Mouse (Mus musculus): ENCODE measurements around the gene Arpp19.

Gene Arpp19

DNA sequence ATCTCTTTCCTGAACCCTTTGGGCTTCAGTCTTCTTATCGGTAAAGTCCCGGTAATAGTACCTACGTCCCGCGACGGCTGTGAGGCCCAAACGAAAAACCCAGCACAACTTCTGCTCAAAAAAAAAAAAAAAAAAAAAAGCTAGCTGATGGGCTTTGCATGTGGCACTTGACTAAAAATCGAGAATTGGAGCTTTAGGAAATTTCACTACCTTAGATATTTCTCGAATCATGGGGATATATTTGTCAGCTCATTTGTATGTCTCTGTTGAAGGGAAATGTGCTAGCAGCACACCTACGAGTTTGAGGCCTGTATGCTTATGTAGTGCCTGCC, 909 bp downstream of the Arpp19 start:
- no peak for DNase-seq (ENCODE audit: low read depth)

DNA sequence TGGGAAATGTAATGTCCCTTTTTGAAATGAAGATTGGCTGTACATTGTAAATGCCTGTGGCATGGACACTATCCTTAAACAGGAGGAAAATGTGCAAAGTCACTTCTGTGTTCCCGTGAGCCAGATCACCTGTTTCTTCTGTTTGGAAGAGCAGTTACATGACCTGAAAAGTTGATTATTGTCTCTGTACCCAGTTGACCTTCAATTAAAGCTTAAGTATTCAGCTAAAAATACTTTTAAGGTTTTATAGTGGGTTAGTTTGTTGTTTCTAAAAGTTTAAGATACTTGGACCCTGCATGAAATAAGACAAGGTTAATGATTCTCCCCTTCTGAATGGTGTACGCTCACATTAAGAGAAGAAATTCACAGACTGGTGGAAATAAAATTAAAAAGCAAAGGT, 3.2 kb downstream of the Arpp19 start:
- no peak for DNase-seq (ENCODE audit: low read depth)

DNA sequence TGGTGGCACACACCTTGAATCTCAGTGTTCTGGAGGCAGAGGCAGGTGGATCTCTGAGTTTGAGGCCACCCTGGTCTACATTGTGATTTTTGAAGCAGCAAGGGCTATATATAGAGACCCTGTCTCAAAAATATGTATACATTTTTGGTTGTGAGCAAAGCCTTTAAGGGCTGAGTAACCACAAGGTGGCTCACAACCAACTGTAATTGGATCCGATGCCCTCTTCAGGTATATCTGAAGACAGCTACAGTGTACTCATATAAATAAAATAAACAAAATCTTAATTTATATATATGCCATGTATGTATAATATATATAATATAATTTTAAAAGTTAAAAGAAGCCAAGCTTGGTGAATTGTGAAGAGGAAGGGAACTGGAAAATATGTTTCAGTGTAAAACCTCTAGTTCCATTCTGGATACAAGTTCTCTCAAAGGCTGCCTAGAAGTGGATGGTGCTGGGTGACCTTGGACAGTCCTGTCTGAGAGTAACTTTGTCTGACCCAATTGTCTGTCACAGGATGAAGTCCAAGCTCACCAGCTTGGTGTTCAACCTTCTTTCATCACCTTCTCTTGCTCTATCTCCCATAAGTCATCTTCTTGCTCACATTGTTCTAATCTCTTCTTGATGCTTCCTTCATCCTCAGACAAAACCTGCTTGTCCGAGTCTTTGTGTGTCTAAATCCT, 4.6 kb downstream of the Arpp19 start:
- DNase-seq (ENCODE audit: low read depth), result no peak

DNA sequence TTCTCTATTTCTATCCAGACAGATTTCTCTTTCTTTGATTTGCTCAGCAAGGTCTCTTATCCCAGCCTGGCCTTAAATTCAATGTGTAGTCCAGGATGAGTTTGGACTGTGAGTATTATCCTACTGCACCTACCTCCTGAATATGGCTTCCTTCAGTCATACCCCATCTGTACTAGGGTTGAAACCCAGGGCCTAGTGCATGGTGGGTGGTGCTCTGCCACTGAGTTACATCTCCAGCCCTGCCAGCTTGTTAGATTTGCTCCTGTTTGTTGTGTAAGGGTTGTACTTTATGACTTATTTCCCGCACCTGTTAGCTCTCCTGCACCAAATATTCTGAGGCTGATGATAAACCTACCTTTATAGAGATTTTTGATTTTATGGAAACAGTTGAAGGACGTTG, 5.8 kb downstream of the Arpp19 start:
- DNase-seq (ENCODE audit: low read depth), result no peak

DNA sequence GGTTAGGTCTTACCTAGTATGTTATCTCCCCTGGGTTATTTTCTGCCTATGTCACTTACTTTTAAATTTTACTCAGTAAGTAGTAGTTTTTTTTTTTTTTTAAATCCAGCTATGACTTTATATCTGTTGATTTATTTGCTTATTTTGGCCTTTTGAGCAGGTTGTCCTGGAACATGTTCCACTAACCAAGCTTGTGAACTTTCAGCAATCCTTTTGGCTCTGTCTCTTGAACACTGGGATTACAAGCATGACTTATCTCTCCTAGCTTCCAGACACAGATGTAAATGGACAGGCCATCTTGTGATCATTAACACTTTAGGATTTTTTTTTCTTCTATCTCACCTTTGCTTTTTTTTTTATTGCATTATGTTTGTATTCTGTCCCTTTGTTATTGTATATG, 9.7 kb downstream of the Arpp19 start:
- DNase-seq (ENCODE audit: low read depth), result no peak

DNA sequence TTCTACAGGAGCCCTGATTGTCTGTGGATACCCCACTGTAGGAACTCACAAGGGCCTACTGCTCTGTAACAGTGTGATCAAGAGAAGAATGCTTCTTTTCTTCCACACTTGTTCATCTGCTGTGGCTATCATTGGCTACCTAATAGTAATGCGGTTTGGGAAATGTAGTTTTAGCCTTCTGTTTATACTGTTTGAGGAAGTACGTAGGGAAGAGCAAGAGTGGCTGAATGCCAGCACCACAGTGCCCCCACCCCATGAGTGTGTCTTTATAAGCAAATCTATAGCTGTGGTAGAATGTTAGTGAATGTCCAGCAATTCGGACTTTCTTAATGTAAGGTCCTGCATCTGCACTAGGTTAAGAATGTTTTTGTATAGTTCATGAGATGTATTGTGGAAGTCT, 11.7 kb downstream of the Arpp19 start:
- no peak for DNase-seq (ENCODE audit: low read depth)

DNA sequence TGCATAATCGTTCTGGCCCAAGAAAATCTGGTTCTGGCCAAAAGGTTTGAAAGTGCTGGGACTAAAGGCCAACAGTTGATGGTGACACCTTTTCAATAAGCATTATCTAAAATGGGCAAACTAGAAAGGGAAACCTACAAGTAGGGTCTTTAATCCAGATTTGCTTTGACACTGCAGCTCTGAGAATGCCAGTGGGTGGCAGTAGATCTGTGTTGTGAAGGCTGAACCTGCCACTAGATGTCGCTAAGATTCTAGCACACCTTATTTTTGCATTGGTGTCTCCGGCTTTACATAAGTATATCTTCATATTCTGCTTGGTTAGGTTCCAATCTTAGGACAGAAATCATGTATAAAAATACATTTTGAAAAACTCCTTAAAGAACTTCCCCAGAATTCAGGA, 12.6 kb downstream of the Arpp19 start:
- DNase-seq (ENCODE audit: low read depth), result no peak

DNA sequence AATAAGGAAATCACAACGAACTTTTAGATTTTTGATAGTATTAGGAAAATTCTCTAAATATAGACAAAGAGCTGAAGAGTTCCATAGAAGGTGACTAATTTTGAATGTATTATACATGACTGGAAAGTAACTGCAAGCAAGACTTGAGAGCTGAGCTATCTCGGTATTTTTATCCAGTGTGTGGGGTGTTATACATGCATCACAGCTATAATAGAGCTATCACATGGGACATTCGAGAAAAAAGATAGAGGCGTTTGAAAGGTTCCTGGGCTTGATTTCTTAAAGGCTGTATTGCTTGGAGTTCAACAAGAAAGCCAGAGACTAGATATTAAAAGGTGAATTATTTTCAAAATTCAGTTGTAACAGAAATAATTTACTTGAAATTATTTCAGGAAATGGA, 14.4 kb downstream of the Arpp19 start:
- no peak for DNase-seq (ENCODE audit: low read depth)

DNA sequence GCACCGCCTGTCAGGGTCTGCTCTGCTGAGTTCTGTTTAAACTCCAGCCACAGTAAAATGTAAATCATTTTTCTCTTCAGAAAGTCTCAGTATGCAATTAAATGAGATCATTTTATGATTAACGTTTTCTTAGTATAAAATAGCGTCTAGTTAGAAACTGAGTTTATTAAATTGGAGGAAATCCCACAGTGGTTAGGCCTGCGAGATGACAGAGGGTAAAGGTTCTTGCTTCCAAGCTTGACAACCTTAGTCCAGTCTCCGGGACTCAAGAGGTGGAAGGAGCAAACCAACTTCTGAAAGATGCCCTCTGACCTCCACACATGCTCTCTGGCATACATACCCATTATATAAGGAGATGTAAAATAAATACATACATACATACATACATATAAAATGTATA, 17.6 kb downstream of the Arpp19 start:
- DNase-seq (ENCODE audit: low read depth), result no peak

DNA sequence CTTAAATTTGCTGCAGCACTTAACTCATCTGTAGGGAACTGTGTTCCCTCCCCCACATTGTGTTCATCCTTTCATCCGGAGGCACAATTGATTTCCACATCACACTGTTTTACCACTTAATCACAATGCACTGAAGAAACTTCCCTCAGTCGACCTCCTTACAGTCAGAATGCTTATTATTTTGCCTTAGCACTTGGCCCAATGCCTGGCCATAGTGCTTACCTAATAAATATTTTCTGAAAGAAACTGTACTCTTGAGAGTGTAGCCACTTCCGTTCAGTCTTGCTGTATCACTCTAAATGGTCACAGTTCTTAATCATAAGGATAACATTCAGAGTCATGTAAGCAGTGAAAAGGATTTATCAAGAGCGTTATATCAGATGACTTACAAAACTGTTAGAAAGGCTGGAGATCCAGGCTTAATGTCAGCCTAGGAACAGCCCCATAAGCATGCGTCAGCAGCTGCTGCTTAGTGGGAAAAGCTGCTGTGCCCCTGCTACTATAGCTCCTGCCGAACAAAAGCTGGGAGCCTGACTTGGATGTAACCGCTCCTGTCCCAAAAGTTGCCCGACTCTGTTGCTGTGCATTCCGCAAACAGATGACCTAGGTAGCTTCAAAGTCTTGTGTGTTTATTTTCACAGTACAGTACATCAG, 27.4 kb downstream of the Arpp19 start:
- DNase-seq (ENCODE audit: low read depth), result no peak

DNA sequence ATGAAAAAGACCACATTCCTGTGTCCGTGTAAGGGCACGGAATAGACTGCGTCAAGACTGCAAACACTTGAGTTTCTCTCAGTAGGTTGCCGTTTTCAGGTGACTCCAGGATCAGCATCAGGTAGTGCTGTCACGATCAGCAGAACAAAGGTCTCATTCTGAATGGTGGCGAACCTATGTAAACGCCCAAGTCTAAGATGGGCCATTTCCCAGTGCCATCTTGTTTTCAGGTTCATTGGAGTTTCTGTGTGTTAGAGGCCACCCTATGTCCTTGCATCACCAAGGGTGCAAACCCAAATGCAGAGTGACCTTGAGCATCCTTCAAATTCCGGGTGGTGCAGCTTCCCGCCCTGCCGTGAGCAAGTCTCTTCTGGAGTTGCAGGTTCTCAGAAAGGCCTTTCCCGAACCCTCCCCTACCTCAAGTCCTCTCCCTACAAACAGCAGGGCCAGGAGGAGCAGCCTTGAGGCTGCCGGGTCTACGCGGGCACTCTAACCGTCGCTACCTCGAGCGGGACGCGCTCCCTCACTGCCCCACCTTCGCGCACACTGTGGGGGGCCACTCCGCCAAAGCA, 33.1 kb downstream of the Arpp19 start, which contains the start of gene Myo5a:
Myo5a (plus strand) TSS at position 559 of the 572 bp plus-strand sequence.
- DNase-seq (ENCODE audit: low read depth), result no peak

DNA sequence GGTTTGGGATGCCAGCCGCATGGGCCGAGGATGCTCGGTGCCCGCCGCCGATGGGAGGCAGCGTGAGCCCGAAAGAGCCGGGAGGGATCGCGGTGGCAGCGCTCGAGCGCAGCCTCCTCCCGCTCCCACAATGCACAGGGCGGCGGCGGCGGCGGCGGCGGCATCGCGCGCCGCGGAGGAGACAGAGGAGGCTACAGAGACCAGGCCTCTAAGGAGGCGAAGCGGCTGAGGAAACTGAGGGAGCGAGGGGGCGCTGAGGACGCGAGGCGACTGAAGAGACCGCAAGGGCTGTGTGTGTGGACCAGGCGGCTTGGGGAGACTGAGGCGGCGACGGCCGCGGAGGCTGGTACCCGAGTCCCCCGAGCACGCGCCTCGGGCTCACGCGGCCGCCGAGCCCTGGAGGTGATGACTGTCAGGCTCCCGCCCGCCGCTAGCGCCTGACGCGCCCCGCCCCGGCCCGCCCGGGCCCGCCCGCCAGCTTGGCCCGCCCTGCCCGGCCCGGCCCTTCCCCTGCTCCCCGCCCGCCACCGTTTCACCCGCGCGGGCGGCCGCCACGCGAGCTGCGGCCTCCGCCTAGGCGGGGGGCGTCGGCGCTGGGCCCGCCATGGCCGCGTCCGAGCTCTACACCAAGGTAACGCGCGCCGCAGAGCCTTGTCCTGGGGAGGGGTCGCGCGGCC, 33.8 kb downstream of the Arpp19 start:
- DNase-seq (ENCODE audit: low read depth), result peak; percentile 39

DNA sequence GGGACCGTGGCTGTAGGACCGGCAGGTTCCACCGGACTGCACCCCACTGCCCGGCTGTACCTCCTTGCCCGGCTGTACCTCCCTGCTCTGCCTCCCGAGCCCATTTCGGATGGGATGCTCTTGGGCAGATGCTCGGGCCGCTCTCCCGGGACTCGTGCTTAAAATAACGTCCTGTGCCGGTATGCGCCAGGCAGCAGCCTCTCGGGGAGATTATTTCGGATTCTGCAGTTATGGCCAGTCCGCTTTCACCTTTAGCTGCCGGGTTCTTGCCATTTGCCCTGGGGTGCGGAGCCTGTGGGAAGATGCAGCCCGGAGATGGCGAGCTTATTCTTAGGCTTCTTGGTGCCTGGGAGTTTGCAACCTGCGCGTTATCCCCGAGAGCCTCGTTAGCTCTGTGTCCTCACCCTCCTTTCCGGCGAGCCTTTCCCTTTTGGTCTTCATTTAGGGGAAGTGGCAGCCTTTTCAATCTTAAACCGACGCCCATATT, 34.3 kb downstream of the Arpp19 start:
- DNase-seq (ENCODE audit: low read depth), result peak; percentile 34

DNA sequence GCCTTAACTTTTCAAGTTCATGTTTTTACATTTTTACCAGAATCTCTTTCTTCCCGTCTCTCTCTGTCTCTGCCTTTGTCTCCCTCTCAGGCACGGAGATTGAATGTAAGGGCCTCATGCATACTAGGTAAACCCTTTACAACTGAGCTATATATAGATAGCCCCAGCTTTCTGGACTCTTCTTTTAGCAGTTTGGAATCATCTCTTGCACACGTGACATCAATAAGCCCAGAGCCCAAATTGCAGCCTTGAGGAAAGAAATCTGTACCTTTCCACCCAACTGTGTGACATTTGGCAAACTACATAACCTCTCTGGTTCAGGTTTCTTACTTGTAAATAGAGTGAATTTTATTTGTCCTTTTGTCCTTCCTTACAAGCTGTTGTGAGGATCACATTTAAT, 34.9 kb downstream of the Arpp19 start:
- DNase-seq (ENCODE audit: low read depth), result no peak

DNA sequence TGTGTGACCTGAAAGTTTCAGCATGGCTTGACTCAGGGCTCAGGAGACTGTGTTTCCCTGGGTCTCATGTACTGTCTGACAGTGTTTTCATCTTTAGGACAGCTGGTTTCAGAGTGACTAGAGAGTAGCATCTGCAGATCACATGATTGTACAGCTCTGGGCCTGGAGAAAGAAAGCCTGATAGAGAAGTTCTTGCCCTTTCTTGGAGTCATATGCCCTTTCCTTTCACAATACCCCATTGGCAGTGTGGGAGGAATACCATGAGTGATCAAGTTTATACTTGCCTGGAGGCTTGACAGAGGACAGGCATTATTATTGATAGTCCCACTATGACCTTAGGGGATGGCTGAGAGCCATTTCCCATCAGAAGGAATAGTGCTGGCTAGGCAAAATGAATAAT, 39.8 kb downstream of the Arpp19 start:
- no peak for DNase-seq (ENCODE audit: low read depth)

DNA sequence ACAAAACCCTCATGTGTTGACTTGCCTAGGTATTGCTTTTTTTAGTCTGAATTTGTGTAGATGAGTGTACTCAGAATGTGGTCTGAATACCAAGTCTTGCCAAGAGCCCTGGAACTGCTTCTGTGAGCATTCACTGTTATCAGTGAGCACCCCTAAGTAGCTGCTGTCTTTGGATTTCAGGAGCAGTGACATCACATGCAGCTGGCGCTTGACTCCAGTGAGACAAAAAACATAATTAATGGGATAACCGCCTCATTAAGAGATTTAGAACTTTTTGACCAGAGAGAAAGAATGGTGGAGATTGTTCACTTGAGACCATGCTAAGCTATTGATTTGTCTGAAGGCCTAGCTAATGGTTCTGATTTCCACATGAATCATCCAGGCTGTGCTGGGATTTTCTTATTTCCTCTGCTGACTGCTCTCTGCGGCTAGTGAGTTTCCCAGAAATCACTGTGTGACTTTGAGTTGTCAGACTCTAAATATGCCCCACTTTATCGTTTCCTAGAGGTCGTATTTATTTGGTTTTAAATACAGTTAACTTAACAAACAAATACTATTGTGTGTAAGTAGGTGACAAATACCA, 47.9 kb downstream of the Arpp19 start:
- no peak for DNase-seq (ENCODE audit: low read depth)

DNA sequence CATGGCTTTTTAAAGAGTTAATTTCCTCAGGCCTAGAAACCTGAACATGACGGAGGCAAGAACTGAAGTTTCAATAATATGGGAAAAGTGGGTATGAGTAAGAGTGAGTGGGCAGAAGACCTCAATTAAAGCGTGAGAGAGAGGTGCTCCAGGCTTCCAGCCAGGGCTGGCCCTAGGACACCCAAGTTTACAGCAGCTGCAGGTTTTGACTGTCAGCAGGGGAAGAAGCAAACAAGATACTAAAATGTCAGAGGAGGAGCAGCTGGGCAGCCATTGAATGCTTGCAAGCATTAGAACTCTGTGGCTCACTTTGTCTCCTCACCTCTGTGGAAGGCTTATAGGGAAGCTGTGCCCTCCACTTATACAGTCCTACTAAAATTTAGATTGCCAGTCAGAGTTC, 50.4 kb downstream of the Arpp19 start:
- no peak for DNase-seq (ENCODE audit: low read depth)

DNA sequence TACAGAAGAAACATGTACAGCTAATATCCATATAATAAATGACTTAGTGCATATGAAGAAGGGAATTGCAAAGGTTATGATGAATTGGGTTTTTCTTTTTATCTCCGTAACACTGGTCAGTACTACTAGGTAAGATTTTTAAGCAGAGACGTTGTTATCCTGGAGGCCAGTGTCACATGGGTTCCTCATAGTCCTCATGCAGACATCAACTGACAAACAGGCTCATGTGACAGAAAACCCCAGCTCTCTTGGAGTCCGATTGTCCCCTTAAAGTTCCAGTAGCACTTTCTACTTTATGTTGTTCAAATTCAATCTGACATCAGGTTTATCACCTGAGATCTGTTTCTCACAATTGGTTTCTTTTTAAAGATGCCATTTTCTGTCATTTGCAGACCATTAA, 51.9 kb downstream of the Arpp19 start:
- DNase-seq (ENCODE audit: low read depth), result no peak

DNA sequence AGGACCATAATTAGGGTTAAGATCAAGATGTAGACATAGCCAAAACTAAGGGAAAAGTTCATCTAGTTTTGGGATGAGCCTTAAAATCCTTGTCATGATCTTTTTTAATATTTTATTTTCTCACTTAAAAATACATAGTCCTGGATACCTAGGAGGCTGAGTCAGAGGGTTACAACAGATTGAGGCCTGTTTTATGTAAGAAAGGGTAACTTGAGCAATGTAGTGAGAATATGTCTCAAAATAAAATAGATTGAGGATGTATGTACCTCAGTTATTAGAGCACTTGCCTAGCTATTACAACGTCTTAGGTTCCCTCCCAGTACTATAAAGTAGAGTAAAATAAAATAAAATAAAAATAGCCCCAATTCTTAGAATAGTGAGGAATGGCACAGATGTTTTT, 54.7 kb downstream of the Arpp19 start:
- no peak for DNase-seq (ENCODE audit: low read depth)

DNA sequence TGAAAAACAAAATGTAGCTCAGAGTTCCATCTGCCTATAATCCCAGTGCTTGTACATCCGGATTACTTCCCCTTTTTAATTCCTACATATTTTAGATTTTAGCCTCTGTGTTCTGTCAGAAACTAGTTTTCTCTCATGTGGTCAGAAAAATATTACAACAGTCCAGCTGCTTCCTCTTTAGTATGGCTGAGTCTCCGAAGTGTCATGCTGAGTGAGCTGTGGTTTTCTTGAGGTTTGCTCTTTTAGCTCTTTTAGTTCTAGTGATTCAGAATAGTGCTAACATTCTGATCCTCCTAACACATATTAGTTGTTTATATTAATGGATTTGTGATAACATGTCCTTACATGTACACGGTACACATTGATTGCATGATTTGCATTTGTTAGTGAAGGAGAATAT, 57.3 kb downstream of the Arpp19 start:
- DNase-seq (ENCODE audit: low read depth), result peak; percentile 46

DNA sequence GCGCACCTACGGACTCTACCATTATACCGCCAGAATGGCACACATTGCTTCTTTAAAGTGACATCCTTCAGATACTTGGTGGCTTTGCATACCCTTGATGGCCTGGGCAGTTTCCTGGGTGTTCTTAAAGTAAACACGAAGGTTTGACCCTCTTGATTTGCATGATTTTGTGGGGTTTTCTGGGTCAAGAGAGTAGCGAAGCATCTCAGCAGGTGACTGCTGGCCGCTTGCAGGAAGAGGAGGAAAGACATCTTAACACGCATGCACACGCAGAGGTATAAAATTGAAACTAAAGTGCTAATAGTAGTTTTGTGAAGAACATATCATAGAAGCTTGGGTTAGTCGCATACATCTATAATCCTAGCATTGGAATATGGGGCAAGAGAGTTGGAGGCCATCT, 61.5 kb downstream of the Arpp19 start:
- DNase-seq (ENCODE audit: low read depth), result no peak

DNA sequence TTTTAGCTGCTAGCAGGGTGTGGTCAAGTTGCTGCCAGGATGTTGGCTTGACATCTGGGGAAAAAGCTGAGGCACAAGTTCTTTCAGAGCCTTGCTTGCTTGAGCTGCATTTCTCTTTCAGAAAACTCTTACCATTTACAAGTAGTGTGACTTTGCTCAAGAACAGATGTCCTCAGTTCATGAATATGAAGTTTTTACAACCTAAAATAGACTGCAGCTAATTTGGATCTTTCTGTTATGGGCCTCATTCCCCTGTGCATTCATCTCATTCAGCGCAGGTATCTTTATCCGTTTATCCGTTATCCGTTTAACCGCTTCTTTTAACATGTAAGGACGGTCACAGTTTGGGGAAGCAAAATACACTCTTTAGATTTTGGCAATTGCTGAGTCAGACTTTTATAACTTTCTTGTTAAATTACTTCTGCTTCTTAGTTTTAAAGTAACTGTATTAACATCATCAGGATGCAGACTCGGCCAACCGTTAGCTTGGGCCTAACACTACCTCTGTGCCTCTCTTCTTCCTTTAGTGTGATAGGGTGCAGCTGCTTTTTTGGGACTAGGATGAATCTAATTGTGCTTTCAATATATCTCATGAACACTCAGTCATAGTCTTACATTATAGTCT, 62.9 kb downstream of the Arpp19 start:
- DNase-seq (ENCODE audit: low read depth), result no peak
